Mouse (Mus musculus): ENCODE data around the gene Gmfb. TPM values are rescaled to one million over a fixed set of nuclear protein-coding genes. Genes with fewer than 3 reads are reported as not detected.

The Gmfb gene
- 14.0 and 15.1 TPM in 2 replicates for polyA plus RNA-seq (2012; rRNA removed)

DNA sequence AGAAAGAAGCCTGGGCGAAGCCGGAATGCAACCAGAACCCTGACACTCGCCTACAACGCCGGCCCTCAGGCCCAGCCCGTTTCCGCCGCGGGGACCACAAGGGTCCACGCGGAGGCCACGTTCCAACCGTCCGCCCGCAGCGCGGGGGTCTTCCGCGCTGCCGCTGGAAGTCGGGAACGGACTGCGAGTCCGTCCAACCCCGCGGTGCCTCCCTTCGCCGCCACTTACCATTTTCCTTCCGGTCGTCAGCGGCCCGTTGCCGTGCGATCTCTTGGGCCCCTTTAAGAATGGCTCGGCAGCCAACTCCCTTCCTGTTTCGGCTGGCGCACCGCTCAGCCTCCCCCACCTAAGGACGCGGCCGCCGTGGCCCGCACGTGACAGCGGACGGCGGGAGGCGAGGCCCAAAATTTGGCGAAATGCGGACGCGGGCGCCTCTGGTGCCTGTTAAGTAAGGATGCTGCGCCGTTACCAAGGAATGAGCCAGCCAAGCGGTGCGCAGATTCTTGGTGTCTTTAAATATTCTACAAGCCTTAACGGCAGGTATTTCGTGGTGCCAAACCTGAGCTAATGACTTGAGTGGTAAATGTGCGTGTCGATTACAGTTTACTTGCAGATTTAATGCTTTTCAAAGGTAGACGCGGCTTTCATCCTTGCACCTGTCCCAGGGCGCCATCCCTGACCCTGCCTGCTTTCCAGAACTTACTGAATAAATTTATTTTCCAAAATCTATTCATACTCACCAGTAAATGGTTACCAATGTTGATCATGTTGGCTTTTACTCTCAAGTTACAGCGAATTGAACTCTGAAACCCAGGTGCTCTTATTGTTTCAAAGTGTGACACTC lies at the start of gene Gmfb:
Gene Gmfb (minus strand): TSS at position 370 of the 844 bp plus-strand sequence.

GRCm38 (mm10) chr14:46831837-46832333 lies 9.8 kb upstream of the Gmfb start, which contains the start of gene Cgrrf1:
Gene Cgrrf1 (plus strand): TSS chr14:46832125.

DNA sequence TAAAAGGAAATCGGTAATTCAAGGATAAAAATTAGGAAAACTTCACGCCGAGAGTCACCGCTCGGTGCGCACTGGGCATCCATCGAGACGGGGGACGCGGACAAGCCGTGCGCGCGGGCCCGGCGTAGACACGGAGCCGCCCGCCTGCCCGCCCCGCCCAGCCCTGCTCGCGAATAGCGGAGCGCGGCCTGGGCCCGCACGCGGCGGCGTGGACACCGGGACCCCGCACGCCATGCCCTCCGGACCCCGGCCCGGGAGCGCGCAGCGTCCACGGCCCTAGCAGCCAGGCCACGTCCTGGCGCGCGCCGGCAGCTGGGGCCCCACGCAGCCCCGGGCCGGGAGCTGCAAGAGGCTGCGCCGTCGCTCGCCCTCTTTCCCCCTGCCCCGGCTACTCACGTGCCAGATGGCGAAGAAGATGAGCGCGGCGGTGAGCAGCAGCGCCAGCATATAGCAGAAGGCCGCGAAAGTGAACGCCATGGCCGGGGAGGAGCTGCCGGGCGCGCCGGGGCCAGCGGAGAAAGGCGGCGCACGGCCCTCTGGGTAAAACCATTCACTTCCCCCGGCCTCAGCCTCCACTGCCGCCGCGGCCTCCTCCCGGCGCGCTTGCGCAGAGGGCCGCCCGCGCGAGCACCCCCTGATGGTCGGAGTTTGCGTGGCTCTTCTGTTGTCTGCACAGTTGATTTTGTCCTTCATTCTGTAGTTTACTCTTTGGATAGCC lies 34.1 kb downstream of the Gmfb start, which contains the start of gene Cnih1:
Gene Cnih1 (minus strand): TSS at position 625 of the 718 bp plus-strand sequence.

GRCm38 (mm10) chr14:46760355-46761029 lies 61.5 kb downstream of the Gmfb start, which contains the start of gene Cdkn3:
Gene Cdkn3 (plus strand): TSS chr14:46760541.

Other genes with a start within 250 kb of the Gmfb start
- 23.5 and 24.1 TPM in 2 replicates for gene Cdkn3, start 61.7 kb downstream of the Gmfb start, polyA plus RNA-seq (2012; rRNA removed)
- gene Cnih1, start 33.8 kb downstream of the Gmfb start, polyA plus RNA-seq (2012; rRNA removed): 33.6 and 34.6 TPM in 2 replicates
- 16.6 and 17.0 TPM in 2 replicates for gene Cgrrf1, start 9.9 kb upstream of the Gmfb start, polyA plus RNA-seq (2012; rRNA removed)
- 0.83 and 0.95 TPM in 2 replicates for gene Samd4, start 60.6 kb upstream of the Gmfb start, polyA plus RNA-seq (2012; rRNA removed)

Data from liver, embryonic 18 days (tissue).